Mouse (Mus musculus) natural killer cell, adult 2 months (primary cell): Measurements from ENCODE around the gene Rhox4e.
"Not testable (repeated sequence)": the region's sequence is repeated elsewhere in the genome, so short reads cannot be mapped to it uniquely, and the experiment has no call there.

ENCODE experiments used
- DNase-seq, 2 experiments: peaks; one replicate each; pipeline ENCODE4 v3.0.0; 2022; ENCODE audit warnings: low spot score in 2 of 2

Gene Rhox4e

GRCm38 (mm10) chrX:37557112-37557511 lies at the start of gene Rhox4e:
Gene Rhox4e, plus strand, starts transcription at chrX:37557412.
- DNase-seq, result not testable (repeated sequence)

GRCm38 (mm10) chrX:37514059-37514458 lies 43.2 kb upstream of the Rhox4e start, which contains the start of gene Rhox4d:
Gene Rhox4d, plus strand, starts transcription at chrX:37514359.
- not testable (repeated sequence) for DNase-seq

GRCm38 (mm10) chrX:37530152-37530551 lies 27.1 kb upstream of the Rhox4e start, which contains the start of gene Rhox2e:
Gene Rhox2e, plus strand, starts transcription at chrX:37530452.
- not testable (repeated sequence) for DNase-seq

GRCm38 (mm10) chrX:37541719-37542118 lies 15.5 kb upstream of the Rhox4e start, which contains the start of gene Rhox3e:
Gene Rhox3e, plus strand, starts transcription at chrX:37542019.
- DNase-seq, result not testable (repeated sequence)

GRCm38 (mm10) chrX:37571105-37571504 lies 13.9 kb downstream of the Rhox4e start, which contains the start of gene Rhox2f:
Gene Rhox2f, plus strand, starts transcription at chrX:37571405.
- not testable (repeated sequence) for DNase-seq

- not testable (repeated sequence) for DNase-seq
Observed at GRCm38 (mm10) chrX:37572638-37573037, 15.4 kb downstream of the Rhox4e start.

- DNase-seq, result not testable (repeated sequence)
Observed at GRCm38 (mm10) chrX:37580692-37581091, 23.5 kb downstream of the Rhox4e start, which contains the start of gene Rhox3f. Gene Rhox3f, plus strand, starts transcription at chrX:37580992.

- not testable (repeated sequence) for DNase-seq
Observed at GRCm38 (mm10) chrX:37607604-37608003, 50.4 kb downstream of the Rhox4e start, which contains the start of gene Rhox4f. Gene Rhox4f, minus strand, starts transcription at chrX:37607704.
